10 mouse cellular contexts compared by ENCODE assay signal in genomic region chr1:91601362-91602096, GRCm38 (mm10).
A peak's percentile ranks its signal among the peaks of the same experiment; 100 is the strongest.
DNase-seq lines count a peak whose midpoint lies in the region; ATAC-seq and TF ChIP-seq lines count a peak whose summit lies in the region.
"Had no signal": no experiment of that assay in that cellular context is flagged by ENCODE, and none has a peak within 500 bp of the region (broad histone marks: within the 10 kb centered on the region; RNA-seq: fewer than 3 reads in every experiment).

No protein-coding gene starts in this region.

- no peaks in the 10 kb centered on the region for H3K9me3 ChIP-seq in heart, embryonic 10.5 days
- no peaks in the 10 kb centered on the region for H3K9me3 ChIP-seq in embryonic facial prominence, embryonic 11.5 days (replicated peaks; ENCODE audit: control insufficient read depth, low read length)
- no peaks in the 10 kb centered on the region for H3K9me3 ChIP-seq in hindbrain, embryonic 15.5 days
- H3K9me3 ChIP-seq in neural tube, embryonic 15.5 days (replicated peaks): no peaks in the 10 kb centered on the region
- no peaks in the 10 kb centered on the region for H3K9me3 ChIP-seq in liver, postnatal 0 days (ENCODE audit: low read length)
- H3K9me3 ChIP-seq: heart, embryonic 15.5 days had no signal

- H3K27me3 ChIP-seq in heart, embryonic 10.5 days (ENCODE audit: insufficient read depth, poor library complexity, severe bottlenecking): peaks cover 11% of the 10 kb centered on the region; the same call in 1 of the 2 replicates
- no peaks in the 10 kb centered on the region; the same call in 1 of the 2 replicates for H3K27me3 ChIP-seq in embryonic facial prominence, embryonic 11.5 days (ENCODE audit: control insufficient read depth, insufficient read depth, low read length)
- no peaks in the 10 kb centered on the region for H3K27me3 ChIP-seq in hindbrain, embryonic 15.5 days
- H3K27me3 ChIP-seq in neural tube, embryonic 15.5 days (replicated peaks): no peaks in the 10 kb centered on the region
- no peaks in the 10 kb centered on the region for H3K27me3 ChIP-seq in liver, postnatal 0 days (ENCODE audit: insufficient read depth, low read length)

- no peaks in the 10 kb centered on the region for H3K36me3 ChIP-seq in heart, embryonic 10.5 days
- no peaks in the 10 kb centered on the region for H3K36me3 ChIP-seq in embryonic facial prominence, embryonic 11.5 days (replicated peaks; ENCODE audit: control insufficient read depth, insufficient read depth, low read depth, low read length)
- no peaks in the 10 kb centered on the region for H3K36me3 ChIP-seq in hindbrain, embryonic 15.5 days
- no peaks in the 10 kb centered on the region for H3K36me3 ChIP-seq in neural tube, embryonic 15.5 days
- no peaks in the 10 kb centered on the region for H3K36me3 ChIP-seq in liver, postnatal 0 days (replicated peaks; ENCODE audit: insufficient read depth, low read length)
- H3K36me3 ChIP-seq: heart, embryonic 15.5 days had no signal

- WGBS in heart, embryonic 10.5 days: 88% methylated on average over 2 of the region's 2 CpGs
- 76% methylated on average over 2 of the region's 2 CpGs for WGBS in embryonic facial prominence, embryonic 11.5 days
- 85% methylated on average over 2 of the region's 2 CpGs for WGBS in hindbrain, embryonic 15.5 days
- WGBS in neural tube, embryonic 15.5 days: 93% methylated on average over 2 of the region's 2 CpGs
- 72% methylated on average over 2 of the region's 2 CpGs for WGBS in liver, postnatal 0 days (ENCODE audit: insufficient replicate concordance)

- H3K4me1 ChIP-seq in heart, embryonic 10.5 days: peaks cover 14% of the 10 kb centered on the region
- H3K4me1 ChIP-seq in embryonic facial prominence, embryonic 11.5 days (ENCODE audit: control insufficient read depth, insufficient read depth, low read length): peaks cover 2% of the 10 kb centered on the region
- peaks cover 18% of the 10 kb centered on the region for H3K4me1 ChIP-seq in hindbrain, embryonic 15.5 days (replicated peaks)
- H3K4me1 ChIP-seq in neural tube, embryonic 15.5 days: peaks cover 15% of the 10 kb centered on the region
- no peaks in the 10 kb centered on the region for H3K4me1 ChIP-seq in liver, postnatal 0 days (ENCODE audit: insufficient read depth)

- TF ChIP-seq EP300 in liver, postnatal 0 days (IDR thresholded peaks at IDR 0.05; ENCODE audit: low read depth): no peak

- no peak for TF ChIP-seq CTCF in liver, postnatal 0 days (IDR thresholded peaks at IDR 0.05; ENCODE audit: low read depth)

- DNase-seq in heart, embryonic 10.5 days (ENCODE audit: low spot score): no peak
- DNase-seq in heart, postnatal 25 days (ENCODE audit: low spot score): no peak
- DNase-seq in embryonic facial prominence, embryonic 11.5 days (ENCODE audit: low spot score): no peak
- DNase-seq in layer of hippocampus, postnatal 25 days (ENCODE audit: extremely low spot score in 1 of 2, low spot score in 1 of 2): no peak
- no peak for DNase-seq in liver, postnatal 0 days

- no peak overlapping the region for H3K4me2 ChIP-seq in embryonic facial prominence, embryonic 11.5 days (ENCODE audit: low read depth, low read length)
- H3K4me2 ChIP-seq in hindbrain, embryonic 15.5 days: no peak overlapping the region
- H3K4me2 ChIP-seq in neural tube, embryonic 15.5 days: no peak overlapping the region
- no peak overlapping the region for H3K4me2 ChIP-seq in liver, postnatal 0 days (ENCODE audit: low read depth, low read length)
- H3K4me2 ChIP-seq: heart, embryonic 15.5 days; liver, embryonic 11.5 days had no signal

- no peak overlapping the region for H3K9ac ChIP-seq in embryonic facial prominence, embryonic 11.5 days (replicated peaks; ENCODE audit: low read length)
- no peak overlapping the region for H3K9ac ChIP-seq in hindbrain, embryonic 15.5 days
- no peak overlapping the region for H3K9ac ChIP-seq in neural tube, embryonic 15.5 days (replicated peaks)
- H3K9ac ChIP-seq in liver, postnatal 0 days (replicated peaks): no peak overlapping the region
- H3K9ac ChIP-seq: heart, embryonic 15.5 days had no signal

- H3K4me3 ChIP-seq in heart, embryonic 10.5 days: no peak overlapping the region
- no peak overlapping the region for H3K4me3 ChIP-seq in embryonic facial prominence, embryonic 11.5 days (ENCODE audit: low read depth, low read length)
- no peak overlapping the region for H3K4me3 ChIP-seq in hindbrain, embryonic 15.5 days
- no peak overlapping the region for H3K4me3 ChIP-seq in neural tube, embryonic 15.5 days (replicated peaks)
- H3K4me3 ChIP-seq in liver, postnatal 0 days (ENCODE audit: low read depth, low read length): no peak overlapping the region
- H3K4me3 ChIP-seq: heart, embryonic 15.5 days had no signal

- no peak for ATAC-seq in embryonic facial prominence, embryonic 11.5 days (replicated peaks; ENCODE audit: insufficient number of reproducible peaks, low FRiP score, low TSS enrichment, low read depth)
- ATAC-seq in hindbrain, embryonic 15.5 days (ENCODE audit: low FRiP score, low read depth): no peak
- 0 out of 2 replicates have a peak, but pooled peaks have one; percentile 17 for ATAC-seq in neural tube, embryonic 15.5 days (ENCODE audit: low FRiP score)
- no peak for ATAC-seq in liver, postnatal 0 days
- ATAC-seq in CD4-positive, CD25-positive, alpha-beta regulatory T cell, adult 4 months: no peak

- intact Hi-C loops in heart, postnatal 25 days (cut with DNase I): loop anchor here (2.0 kb wide), 1 partner anchor 273 kb away; no protein-coding TSS in a partner anchor

- H3K27ac ChIP-seq in heart, embryonic 10.5 days: peak overlapping the region; percentile 37; the same call in 1 of the 2 replicates
- H3K27ac ChIP-seq in embryonic facial prominence, embryonic 11.5 days (replicated peaks; ENCODE audit: low read depth, low read length): 0 out of 2 replicates have a peak overlapping the region, but pooled peaks have one; percentile 66
- H3K27ac ChIP-seq in hindbrain, embryonic 15.5 days (replicated peaks): 0 out of 2 replicates have a peak overlapping the region, but pooled peaks have one; percentile 21
- no peak overlapping the region for H3K27ac ChIP-seq in neural tube, embryonic 15.5 days (replicated peaks)
- no peak overlapping the region for H3K27ac ChIP-seq in liver, postnatal 0 days (ENCODE audit: low read depth)
- H3K27ac ChIP-seq: heart, embryonic 15.5 days had no signal

Comparison
In these comparisons a context has a peak if more than half of its experiments do, and no peak if none do; other contexts are left out.
1. H3K27ac ChIP-seq: peak in heart, embryonic 10.5 days (single experiment), embryonic facial prominence, embryonic 11.5 days (single experiment) and hindbrain, embryonic 15.5 days (single experiment); none in neural tube, embryonic 15.5 days (single experiment) and liver, postnatal 0 days (single experiment).